Mouse (Mus musculus) liver, postnatal 0 days (tissue): Measurements from ENCODE around the gene Dio3. TPM values are rescaled to one million over a fixed set of nuclear protein-coding genes. Genes with fewer than 3 reads are reported as not detected.

Experiments
- ATAC-seq: fragments of 200-750 bp; cut with Nextera tagmentation; 2 replicates; pipeline ENCODE4 v1.8.0; 2017; ENCODE audit warnings: mild to moderate bottlenecking, moderate library complexity
- DNase-seq: peaks from one replicate; pipeline ENCODE4 v3.0.0-alpha.2; 2016
- H3K27ac ChIP-seq: fragments of 300-500 bp; sonication (generic); 2 replicates; pipeline ENCODE4 v1.5.1; 2014; ENCODE audit warnings: antibody characterized with exemption, moderate library complexity, mild to moderate bottlenecking, low read depth
- H3K27me3 ChIP-seq: fragments of 300-500 bp; sonication (generic); 2 replicates; pipeline ENCODE4 v1.6.1; 2014; ENCODE audit warnings: low read length, control low read depth, mixed read lengths; ENCODE audit not compliant: insufficient read depth
- H3K36me3 ChIP-seq: fragments of 300-500 bp; sonication (generic); replicated peaks from 2 replicates; pipeline ENCODE4 v1.6.1; 2014; ENCODE audit warnings: mild to moderate bottlenecking, control low read depth, low read length, moderate library complexity, mixed read lengths; ENCODE audit not compliant: insufficient read depth
- H3K4me1 ChIP-seq: fragments of 300-500 bp; sonication (generic); 2 replicates; pipeline ENCODE4 v1.6.1; 2014; ENCODE audit warnings: antibody characterized with exemption, mild to moderate bottlenecking, control low read depth; ENCODE audit not compliant: insufficient read depth
- H3K4me2 ChIP-seq: fragments of 300-500 bp; sonication (generic); 2 replicates; pipeline ENCODE4 v1.6.1; 2014; ENCODE audit warnings: low read depth, mild to moderate bottlenecking, low read length, moderate library complexity, mixed read lengths
- H3K4me3 ChIP-seq: fragments of 300-500 bp; sonication (generic); 2 replicates; pipeline ENCODE4 v1.5.1; 2014; ENCODE audit warnings: low read depth, low read length
- H3K9ac ChIP-seq: fragments of 300-500 bp; sonication (generic); replicated peaks from 2 replicates; pipeline ENCODE4 v1.6.1; 2014; ENCODE audit warnings: mild to moderate bottlenecking, moderate library complexity
- H3K9me3 ChIP-seq: fragments of 300-500 bp; sonication (generic); 2 replicates; pipeline ENCODE4 v1.6.1; 2016; ENCODE audit warnings: mild to moderate bottlenecking, control low read depth, low read length, mixed read lengths
- CTCF ChIP-seq: sonication (generic); IDR thresholded peaks from 2 replicates; pipeline ENCODE4 v1.5.1; 2016; ENCODE audit warnings: antibody characterized with exemption, low read depth
- EP300 ChIP-seq: IDR thresholded peaks from 2 replicates; pipeline ENCODE4 v1.6.1; 2016; ENCODE audit warnings: antibody characterized with exemption, low read depth, mild to moderate bottlenecking
- WGBS: fragments of 180-500 bp; shearing (Covaris S2); extraction: QIAGEN DNeasy Blood & Tissue Kit; methylation state at CpG from one replicate; pipeline ENCODE4 v1.1.7; 2014; ENCODE audit not compliant: insufficient replicate concordance; 5-methylcytosine and 5-hydroxymethylcytosine counted together
- polyA plus RNA-seq: library from polyadenylated mRNA; unstranded; fragments of >200 nt; fragmentation: Nextera tagmentation; extraction: Ambion mirVana; gene quantifications from 2 replicates; pipeline ENCODE4 v1.2.1, GENCODE M21; 2015

Gene Dio3
- polyA plus RNA-seq, 1 experiment from 2014 or later, result 0.09 TPM

- Histone ChIP-seq H3K36me3 (no peaks in the 10 kb centered on the region), H3K9ac (no peak overlapping the region), H3K4me3 (no peak overlapping the region), H3K4me1 (peaks cover 4% of the 10 kb centered on the region; the same call in 1 of the 2 replicates), H3K9me3 (no peaks in the 10 kb centered on the region), H3K27me3 (no peaks in the 10 kb centered on the region), H3K4me2 (no peak overlapping the region), H3K27ac (no peak overlapping the region)
- ATAC-seq (no peak), DNase-seq (no peak)
- TF ChIP-seq CTCF (no peak), EP300 (no peak)
- 83% methylated on average over 5 of the region's 5 CpGs for WGBS
Measured at GRCm38 (mm10) chr12:110239358-110239757, 39.5 kb upstream of the Dio3 start.

- Histone ChIP-seq H3K4me3 (no peak overlapping the region), H3K9ac (no peak overlapping the region), H3K27me3 (no peaks in the 10 kb centered on the region), H3K9me3 (no peaks in the 10 kb centered on the region), H3K4me2 (no peak overlapping the region), H3K36me3 (no peaks in the 10 kb centered on the region), H3K27ac (no peak overlapping the region), H3K4me1 (peaks cover 4% of the 10 kb centered on the region; the same call in 1 of the 2 replicates)
- whole genome bisulfite sequencing, result 52% methylated on average over 6 of the region's 6 CpGs
- DNase-seq (peak; percentile 57), ATAC-seq (peak; percentile 74)
- TF ChIP-seq EP300, result no peak
- no peak for TF ChIP-seq CTCF
Measured at GRCm38 (mm10) chr12:110244581-110244980, 34.3 kb upstream of the Dio3 start.

GRCm38 (mm10) chr12:110245461-110245860 is 33.4 kb upstream of the Dio3 start:
- ATAC-seq, result no peak
- WGBS, result 81% methylated on average over 4 of the region's 4 CpGs

GRCm38 (mm10) chr12:110252163-110252575 is 26.7 kb upstream of the Dio3 start:
- WGBS, result 27% methylated on average over 10 of the region's 10 CpGs
- Histone ChIP-seq H3K9ac (no peak overlapping the region), H3K4me2 (no peak overlapping the region), H3K4me1 (no peaks in the 10 kb centered on the region), H3K36me3 (no peaks in the 10 kb centered on the region), H3K27me3 (no peaks in the 10 kb centered on the region), H3K4me3 (no peak overlapping the region), H3K27ac (no peak overlapping the region), H3K9me3 (no peaks in the 10 kb centered on the region)
- no peak for DNase-seq
- no peak; the same call in 1 of the 2 replicates for ATAC-seq
- TF ChIP-seq CTCF (no peak), EP300 (no peak)

More at GRCm38 (mm10) chr12:110245461-110245860, 33.4 kb upstream of the Dio3 start:
- Histone ChIP-seq H3K4me2 (no peak overlapping the region), H3K27me3 (no peaks in the 10 kb centered on the region), H3K9ac (no peak overlapping the region), H3K36me3 (no peaks in the 10 kb centered on the region), H3K27ac (no peak overlapping the region), H3K4me1 (peaks cover 4% of the 10 kb centered on the region; the same call in 1 of the 2 replicates), H3K4me3 (no peak overlapping the region), H3K9me3 (no peaks in the 10 kb centered on the region)
- no peak for TF ChIP-seq EP300
- TF ChIP-seq CTCF, result 0 out of 2 replicates have a peak, but pooled peaks have one; percentile 12
- no peak for DNase-seq

GRCm38 (mm10) chr12:110255731-110256130 is 23.1 kb upstream of the Dio3 start:
- H3K4me2 ChIP-seq, result no peak overlapping the region
- no peak overlapping the region for H3K27ac ChIP-seq
- DNase-seq, result no peak
- H3K9ac ChIP-seq, result no peak overlapping the region
- no peaks in the 10 kb centered on the region for H3K9me3 ChIP-seq
- H3K4me1 ChIP-seq, result no peaks in the 10 kb centered on the region
- H3K27me3 ChIP-seq, result no peaks in the 10 kb centered on the region
- no peak overlapping the region for H3K4me3 ChIP-seq
- TF ChIP-seq EP300, result no peak
- TF ChIP-seq CTCF, result no peak
- WGBS, result 78% methylated on average over 10 of the region's 10 CpGs
- no peak for ATAC-seq
- H3K36me3 ChIP-seq, result no peaks in the 10 kb centered on the region

- 42% methylated on average over 14 of the region's 14 CpGs for WGBS
Measured at GRCm38 (mm10) chr12:110256478-110257220, 22.2 kb upstream of the Dio3 start.

More at GRCm38 (mm10) chr12:110256478-110257220, 22.2 kb upstream of the Dio3 start:
- Histone ChIP-seq H3K9ac (no peak overlapping the region), H3K27ac (no peak overlapping the region), H3K4me2 (no peak overlapping the region), H3K4me3 (no peak overlapping the region), H3K4me1 (no peaks in the 10 kb centered on the region), H3K9me3 (no peaks in the 10 kb centered on the region), H3K36me3 (no peaks in the 10 kb centered on the region), H3K27me3 (no peaks in the 10 kb centered on the region)
- DNase-seq, result no peak
- no peak for TF ChIP-seq CTCF
- TF ChIP-seq EP300, result no peak
- no peak for ATAC-seq
